Mouse (Mus musculus) kidney, adult 2 months (tissue): ENCODE results near the gene Dlgap5.

Experiments
- CTCF ChIP-seq: fragments of 200-500 bp; conservative IDR thresholded peaks from 2 replicates; pipeline ENCODE4 v1.5.1; 2011; ENCODE audit warnings: low read depth, mild to moderate bottlenecking, control low read depth, low read length, moderate library complexity, mixed read lengths; ENCODE audit not compliant: insufficient read depth, insufficient read length
- POLR2A ChIP-seq: fragments of 200-500 bp; IDR thresholded peaks from one replicate; pipeline ENCODE4 v1.6.1; 2011; ENCODE audit warnings: low read depth, low read length, control low read depth

GRCm38 (mm10) chr14:47418666-47418991, 422 bp upstream of the Dlgap5 start:
- TF ChIP-seq POLR2A = no peak
- TF ChIP-seq CTCF = no peak
